Mouse (Mus musculus): ENCODE measurements around the gene Clec2g.
"Not testable (repeated sequence)": the region's sequence is repeated elsewhere in the genome, so short reads cannot be mapped to it uniquely, and the experiment has no call there.

Clec2g gene

GRCm38 (mm10) chr6:128934081-128934480 is at the start of gene Clec2g:
TSS of gene Clec2g (plus strand) at chr6:128934381.
- not testable (repeated sequence) for DNase-seq

GRCm38 (mm10) chr6:128887091-128887790 is 46.9 kb upstream of the Clec2g start, which contains the start of gene Clec2i:
TSS of gene Clec2i (plus strand) at chr6:128887588.
- not testable (repeated sequence) for DNase-seq

- DNase-seq = no peak
Observed at GRCm38 (mm10) chr6:128888834-128889233, 45.3 kb upstream of the Clec2g start.

GRCm38 (mm10) chr6:128890948-128891355 is 43.2 kb upstream of the Clec2g start, which contains the start of gene BC035044:
TSS of gene BC035044 (minus strand) at chr6:128891126.
- DNase-seq = no peak

GRCm38 (mm10) chr6:128895404-128896001 is 38.7 kb upstream of the Clec2g start:
- DNase-seq = no peak

GRCm38 (mm10) chr6:128900044-128900443 is 34.1 kb upstream of the Clec2g start:
- DNase-seq = no peak

GRCm38 (mm10) chr6:128900796-128901552 is 33.2 kb upstream of the Clec2g start:
- DNase-seq = not testable (repeated sequence)

- DNase-seq = no peak
Observed at GRCm38 (mm10) chr6:128913598-128914254, 20.5 kb upstream of the Clec2g start.

- no peak for DNase-seq
Observed at GRCm38 (mm10) chr6:128917322-128917721, 16.9 kb upstream of the Clec2g start.

- DNase-seq = no peak
Observed at GRCm38 (mm10) chr6:128933050-128933449, 1.1 kb upstream of the Clec2g start.

- not testable (repeated sequence) for DNase-seq
Observed at GRCm38 (mm10) chr6:128935889-128936665, 1.9 kb downstream of the Clec2g start.

- DNase-seq = no peak
Observed at GRCm38 (mm10) chr6:128941646-128942421, 7.7 kb downstream of the Clec2g start.

- DNase-seq = no peak
Observed at GRCm38 (mm10) chr6:128945564-128945963, 11.4 kb downstream of the Clec2g start.

- DNase-seq = no peak
Observed at GRCm38 (mm10) chr6:128961110-128961509, 26.9 kb downstream of the Clec2g start.

GRCm38 (mm10) chr6:128962108-128962507 is 27.9 kb downstream of the Clec2g start:
- not testable (repeated sequence) for DNase-seq

- DNase-seq = no peak
Observed at GRCm38 (mm10) chr6:128964519-128964918, 30.3 kb downstream of the Clec2g start.

- no peak for DNase-seq
Observed at GRCm38 (mm10) chr6:128968463-128968862, 34.3 kb downstream of the Clec2g start.

- no peak for DNase-seq
Observed at GRCm38 (mm10) chr6:128969741-128970140, 35.6 kb downstream of the Clec2g start.

- not testable (repeated sequence) for DNase-seq
Observed at GRCm38 (mm10) chr6:128970508-128971393, 36.6 kb downstream of the Clec2g start.

GRCm38 (mm10) chr6:128971394-128972039 is 37.3 kb downstream of the Clec2g start:
- no peak for DNase-seq

Measured in kidney, postnatal 10 days (tissue).